Mouse (Mus musculus) lung, postnatal 0 days (tissue): ENCODE data around the gene Clmp.

Experiments used
- CTCF ChIP-seq: IDR thresholded peaks from 2 replicates; pipeline ENCODE4 v1.5.1; 2016; ENCODE audit warnings: antibody characterized with exemption, mild to moderate bottlenecking
- EP300 ChIP-seq: IDR thresholded peaks from 2 replicates; pipeline ENCODE4 v1.6.1; 2016; ENCODE audit warnings: antibody characterized with exemption, mild to moderate bottlenecking, control low read depth

DNA sequence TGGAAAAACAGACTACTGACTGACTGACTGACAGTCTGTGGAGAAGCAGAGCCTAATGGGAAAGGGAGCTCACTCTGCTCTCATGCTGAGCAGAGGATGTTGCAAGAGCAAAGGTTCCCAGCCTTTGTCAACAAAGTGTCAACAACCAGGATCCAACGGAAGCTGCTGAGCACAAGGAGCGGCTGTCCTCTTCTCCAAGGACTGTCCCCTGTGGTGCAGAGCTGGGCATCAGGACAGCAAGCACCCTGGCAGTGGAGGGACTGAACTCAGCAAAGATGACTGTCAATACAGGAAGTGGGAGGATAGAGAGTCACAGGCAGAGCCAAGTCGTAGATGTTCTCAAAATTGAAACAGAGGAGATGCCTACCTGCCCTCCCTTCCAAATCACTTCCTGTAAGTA is 58.5 kb downstream of the Clmp start:
- TF ChIP-seq CTCF (no peak), EP300 (no peak)
